Mouse (Mus musculus) C2C12 (cell line): ENCODE data around the gene Tmem231.

Experiments
- CTCF ChIP-seq: IDR thresholded peaks from one replicate; pipeline ENCODE4 v1.5.1; 2011; ENCODE audit not compliant: control insufficient read depth, insufficient read depth, insufficient read length
- MAX ChIP-seq: IDR thresholded peaks from one replicate; pipeline ENCODE4 v1.6.1; 2011; ENCODE audit warnings: mild to moderate bottlenecking, control low read depth
- USF1 ChIP-seq: IDR thresholded peaks from one replicate; pipeline ENCODE4 v1.6.1; 2011; ENCODE audit warnings: low read depth, mild to moderate bottlenecking, control low read depth, moderate library complexity

GRCm38 (mm10) chr8:111964849-111965561 lies 31.3 kb upstream of the Tmem231 start:
- TF ChIP-seq CTCF (no peak), MAX (no peak), USF1 (no peak)
